Mouse (Mus musculus) Patski (cell line): ENCODE results near the gene Parp11. TPM values are rescaled to one million over a fixed set of nuclear protein-coding genes. Genes with fewer than 3 reads are reported as not detected.

Experiments
- ATAC-seq: fragments of 100-300 bp; one replicate; pipeline ENCODE4 v1.8.0; 2021
- CTCF ChIA-PET: fragments of 350-600 bp; sonication (Branson Sonifier 250); formaldehyde crosslinking; loops from one replicate; lab custom pipeline; 2022; ENCODE audit warnings: inconsistent platforms; lab: Charles Lee
- POLR2A ChIA-PET: fragments of 350-600 bp; sonication (Branson Sonifier 250); formaldehyde crosslinking; loops from one replicate; lab custom pipeline; 2022; ENCODE audit warnings: antibody characterized with exemption, inconsistent platforms; lab: Charles Lee
- DNase-seq: peaks from one replicate; pipeline ENCODE4 v3.0.0-alpha.2; 2011; ENCODE audit warnings: low read depth, low spot score
- H3K27me3 ChIP-seq: fragments of 371-371 bp; one replicate; pipeline ENCODE4 v1.5.1; 2021
- CTCF ChIP-seq: fragments of 100-300 bp; IDR thresholded peaks from one replicate; pipeline ENCODE4 v1.5.1; 2021
- in situ Hi-C: fragments of 300-500 bp; cut with MboI; formaldehyde crosslinking; loops from 3 replicates; pipeline ENCODE4 v1.11.1; 2018; ENCODE audit warnings: low pct_unique_long_range_greater_than_20kb, mixed read lengths
- polyA plus RNA-seq: library from polyadenylated mRNA; unstranded; gene quantifications from one replicate; pipeline ENCODE4 v1.2.3, GENCODE M21; 2021

Parp11 gene
- 17.2 TPM for polyA plus RNA-seq

- ChIA-PET POLR2A (no interaction called here), CTCF (interaction anchor here (1.1 to 3.6 kb wide), 9 partner anchors 9 to 304 kb away, joined by 3 to 13 read pairs (median 8); no protein-coding TSS in a partner anchor)
- TF ChIP-seq CTCF: peak; percentile 88
- ATAC-seq: peak; percentile 78
- DNase-seq: no peak
- in situ Hi-C loops: loop anchor here (5.0 kb wide), 3 partner anchors 84 to 299 kb away; no protein-coding TSS in a partner anchor
- no peaks in the 10 kb centered on the region for H3K27me3 ChIP-seq
These were observed at the start of gene Parp11 for GRCm38 (mm10) chr6:127446436-127446890. Gene Parp11 (plus strand): TSS chr6:127446840.

GRCm38 (mm10) chr6:127398073-127398472 lies 48.6 kb upstream of the Parp11 start:
- ATAC-seq: no peak
- in situ Hi-C loops: no loop called here
- DNase-seq: no peak
- H3K27me3 ChIP-seq: no peaks in the 10 kb centered on the region
- ChIA-PET POLR2A (no interaction called here), CTCF (no interaction called here)
- TF ChIP-seq CTCF: no peak

GRCm38 (mm10) chr6:127401419-127401818 lies 45.2 kb upstream of the Parp11 start:
- no peak for TF ChIP-seq CTCF
- ChIA-PET POLR2A (no interaction called here), CTCF (no interaction called here)
- H3K27me3 ChIP-seq: no peaks in the 10 kb centered on the region
- in situ Hi-C loops: no loop called here
- ATAC-seq: no peak
- no peak for DNase-seq

GRCm38 (mm10) chr6:127404070-127404810 lies 42.4 kb upstream of the Parp11 start:
- ChIA-PET CTCF (no interaction called here), POLR2A (interaction anchor here (0.5 to 0.7 kb wide), 2 partner anchors 100 to 272 kb away, joined by 3 to 5 read pairs; no protein-coding TSS in a partner anchor)
- in situ Hi-C loops: no loop called here
- DNase-seq (no peak), ATAC-seq (no peak)
- TF ChIP-seq CTCF: no peak
- no peaks in the 10 kb centered on the region for H3K27me3 ChIP-seq

GRCm38 (mm10) chr6:127405682-127406081 lies 41.0 kb upstream of the Parp11 start:
- no peaks in the 10 kb centered on the region for H3K27me3 ChIP-seq
- ChIA-PET POLR2A (interaction anchor here (0.6 kb wide), 1 partner anchor 915 kb away, joined by 3 read pairs; no protein-coding TSS in a partner anchor), CTCF (no interaction called here)
- TF ChIP-seq CTCF: no peak
- DNase-seq: no peak
- in situ Hi-C loops: no loop called here
- no peak for ATAC-seq

GRCm38 (mm10) chr6:127407742-127408141 lies 38.9 kb upstream of the Parp11 start:
- in situ Hi-C loops: no loop called here
- CTCF ChIA-PET: interaction anchor here (1.4 kb wide), 1 partner anchor 18 kb away, joined by 4 read pairs; no protein-coding TSS in a partner anchor
- ATAC-seq: no peak
- no peak for DNase-seq
- no peak for TF ChIP-seq CTCF
- POLR2A ChIA-PET: no interaction called here
- H3K27me3 ChIP-seq: no peaks in the 10 kb centered on the region

GRCm38 (mm10) chr6:127417525-127418184 lies 29.0 kb upstream of the Parp11 start:
- in situ Hi-C loops: no loop called here
- CTCF ChIA-PET: no interaction called here
- ATAC-seq (no peak), DNase-seq (no peak)
- TF ChIP-seq CTCF: no peak
- POLR2A ChIA-PET: interaction anchor here (0.5 kb wide), 1 partner anchor 635 kb away, joined by 3 read pairs; no protein-coding TSS in a partner anchor
- H3K27me3 ChIP-seq: peaks cover 17% of the 10 kb centered on the region

GRCm38 (mm10) chr6:127418322-127418721 lies 28.3 kb upstream of the Parp11 start:
- no peak for ATAC-seq
- in situ Hi-C loops: no loop called here
- POLR2A ChIA-PET: no interaction called here
- TF ChIP-seq CTCF: no peak
- H3K27me3 ChIP-seq: peaks cover 17% of the 10 kb centered on the region
- CTCF ChIA-PET: no interaction called here
- no peak for DNase-seq

GRCm38 (mm10) chr6:127420115-127420514 lies 26.5 kb upstream of the Parp11 start:
- ATAC-seq: no peak

GRCm38 (mm10) chr6:127425095-127425494 lies 21.5 kb upstream of the Parp11 start:
- DNase-seq (no peak), ATAC-seq (no peak)
- ChIA-PET POLR2A (no interaction called here), CTCF (interaction anchor here (1.2 to 1.7 kb wide), 2 partner anchors 22 to 36 kb away, joined by 4 read pairs; partner anchors contain the start of gene Parp11)
- in situ Hi-C loops: no loop called here
- H3K27me3 ChIP-seq: peaks cover 5% of the 10 kb centered on the region
- TF ChIP-seq CTCF: no peak

More at GRCm38 (mm10) chr6:127420115-127420514, 26.5 kb upstream of the Parp11 start:
- in situ Hi-C loops: no loop called here
- H3K27me3 ChIP-seq: peaks cover 16% of the 10 kb centered on the region
- no peak for DNase-seq
- CTCF ChIA-PET: no interaction called here
- no peak for TF ChIP-seq CTCF
- POLR2A ChIA-PET: no interaction called here
